Mouse (Mus musculus) mammary gland, adult 2 months (tissue): ENCODE data around the gene Zbtb8os. TPM values are rescaled to one million over a fixed set of nuclear protein-coding genes. Genes with fewer than 3 reads are reported as not detected.

Source experiments
- polyA plus RNA-seq: library from polyadenylated mRNA; depleted of rRNA; stranded (reverse); fragments of >200 nt; gene quantifications from 2 replicates; pipeline ENCODE4 v1.2.3, GENCODE M21; 2012; ENCODE audit warnings: low replicate concordance; rRNA removed

The Zbtb8os gene
- 8.7 and 14.4 TPM in 2 replicates for polyA plus RNA-seq

GRCm38 (mm10) chr4:129335216-129336074, at the start of gene Zbtb8os, which contains the start of gene Rbbp4:
Gene Zbtb8os, plus strand, starts transcription at chr4:129335695.
Gene Rbbp4, minus strand, starts transcription at chr4:129335370.

DNA sequence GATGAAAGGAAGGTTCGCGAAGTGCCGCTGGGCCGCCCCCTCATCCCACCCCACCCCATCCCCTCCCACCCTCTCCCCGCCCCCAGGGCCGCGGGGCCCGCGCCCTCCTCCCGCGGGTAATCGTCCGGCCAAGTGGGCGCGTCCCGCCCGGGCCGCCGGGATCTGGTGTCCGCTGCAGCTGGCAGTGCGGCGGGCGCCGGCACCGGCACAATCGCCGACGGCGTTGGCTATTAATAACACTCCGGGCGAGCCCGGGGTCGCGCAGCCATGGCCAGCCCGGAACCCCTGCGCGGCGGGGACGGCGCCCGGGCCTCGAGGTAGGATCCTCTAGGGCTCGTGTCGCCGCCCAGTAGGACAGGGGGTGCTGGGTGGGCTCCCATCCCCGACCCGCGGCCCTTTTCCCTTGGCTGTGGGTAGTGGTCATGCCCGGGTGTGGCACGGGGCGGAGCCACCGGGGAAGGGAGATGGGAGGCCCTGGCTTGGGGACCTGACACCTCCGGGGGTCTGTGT, 48.0 kb upstream of the Zbtb8os start, which contains the start of gene Sync:
Sync (plus strand) TSS at position 146 of the 510 bp plus-strand sequence.

GRCm38 (mm10) chr4:129377601-129378390, 42.3 kb downstream of the Zbtb8os start, which contains the start of gene Zbtb8a:
Gene Zbtb8a, minus strand, starts transcription at chr4:129378116.

Other genes starting within 250 kb of the Zbtb8os start
- 13.9 and 16.2 TPM in 2 replicates for gene Tmem54, start 230.1 kb upstream of the Zbtb8os start, polyA plus RNA-seq
- gene Hpca, start 213.7 kb upstream of the Zbtb8os start, polyA plus RNA-seq = 3.0 and 3.8 TPM in 2 replicates
- 1.5 and 9.3 TPM in 2 replicates for gene Fndc5, start 198.7 kb upstream of the Zbtb8os start, polyA plus RNA-seq
- gene S100pbp, start 146.0 kb upstream of the Zbtb8os start, polyA plus RNA-seq = 13.7 and 23.0 TPM in 2 replicates
- 11.3 and 16.7 TPM in 2 replicates for gene Yars, start 145.9 kb upstream of the Zbtb8os start, polyA plus RNA-seq
- 24.0 and 41.3 TPM in 2 replicates for gene C77080, start 74.3 kb upstream of the Zbtb8os start, polyA plus RNA-seq
- 0.90 and 3.5 TPM in 2 replicates for gene Sync, start 48.1 kb upstream of the Zbtb8os start, polyA plus RNA-seq
- gene Rbbp4, start 325 bp upstream of the Zbtb8os start, polyA plus RNA-seq = 18.0 and 32.5 TPM in 2 replicates
- gene Zbtb8a, start 42.4 kb downstream of the Zbtb8os start, polyA plus RNA-seq = 12.2 and 16.3 TPM in 2 replicates
- gene Zbtb8b, start 105.2 kb downstream of the Zbtb8os start, polyA plus RNA-seq = 0.49 and 0.75 TPM in 2 replicates
- gene Bsdc1, start 125.9 kb downstream of the Zbtb8os start, polyA plus RNA-seq = 16.3 and 19.6 TPM in 2 replicates
- gene Tssk3, start 155.3 kb downstream of the Zbtb8os start, polyA plus RNA-seq = not detected in 2 replicates
- 0.80 TPM in 1 of 2 replicates, not detected in the other for gene Fam229a, start 155.5 kb downstream of the Zbtb8os start, polyA plus RNA-seq
- gene Marcksl1, start 177.9 kb downstream of the Zbtb8os start, polyA plus RNA-seq = 45.2 and 71.8 TPM in 2 replicates
- 48.9 and 65.4 TPM in 2 replicates for gene Hdac1, start 207.0 kb downstream of the Zbtb8os start, polyA plus RNA-seq
- gene Lck, start 237.9 kb downstream of the Zbtb8os start, polyA plus RNA-seq = 83.2 and 90.2 TPM in 2 replicates
- 5.7 and 7.0 TPM in 2 replicates for gene Fam167b, start 242.9 kb downstream of the Zbtb8os start, polyA plus RNA-seq